Mouse (Mus musculus): ENCODE data around the gene Ndufa13. TPM values are rescaled to one million over a fixed set of nuclear protein-coding genes. Genes with fewer than 3 reads are reported as not detected.

Gene Ndufa13
- polyA plus RNA-seq, 1 experiment from 2014 or later, result 309 TPM

GRCm38 (mm10) chr8:69877992-69878391 lies 24.4 kb downstream of the Ndufa13 start:
- Histone ChIP-seq H3K4me2 (no peak overlapping the region), H3K36me3 (no peaks in the 10 kb centered on the region), H3K4me3 (no peak overlapping the region), H3K9ac (no peak overlapping the region), H3K27ac (ENCODE audit: poor library complexity, severe bottlenecking) (no peak overlapping the region), H3K4me1 (replicated peaks) (peaks cover 18% of the 10 kb centered on the region), H3K9me3 (replicated peaks) (peaks cover 9% of the 10 kb centered on the region), H3K27me3 (replicated peaks) (peaks cover 70% of the 10 kb centered on the region)
- WGBS, result 68% methylated on average over 3 of the region's 3 CpGs
- ATAC-seq (ENCODE audit: insufficient number of reproducible peaks, low FRiP score), result no peak

- H3K4me1 ChIP-seq (replicated peaks), result peaks cover 18% of the 10 kb centered on the region
- no peak overlapping the region for H3K27ac ChIP-seq (ENCODE audit: poor library complexity, severe bottlenecking)
- H3K4me3 ChIP-seq, result no peak overlapping the region
- H3K36me3 ChIP-seq, result no peaks in the 10 kb centered on the region
- H3K9ac ChIP-seq, result no peak overlapping the region
- no peak for ATAC-seq (ENCODE audit: insufficient number of reproducible peaks, low FRiP score)
- WGBS, result 78% methylated on average over 4 of the region's 4 CpGs
- peaks cover 64% of the 10 kb centered on the region for H3K27me3 ChIP-seq (replicated peaks)
- H3K9me3 ChIP-seq (replicated peaks), result peaks cover 9% of the 10 kb centered on the region
- no peak overlapping the region for H3K4me2 ChIP-seq
Observed at GRCm38 (mm10) chr8:69877396-69877795, 25.0 kb downstream of the Ndufa13 start.

- H3K4me2 ChIP-seq, result no peak overlapping the region
- 71% methylated on average over 10 of the region's 10 CpGs for WGBS
- H3K9ac ChIP-seq, result no peak overlapping the region
- no peaks in the 10 kb centered on the region for H3K36me3 ChIP-seq
- H3K27me3 ChIP-seq (replicated peaks), result peaks cover 59% of the 10 kb centered on the region
- H3K27ac ChIP-seq (ENCODE audit: poor library complexity, severe bottlenecking), result no peak overlapping the region
- ATAC-seq (ENCODE audit: insufficient number of reproducible peaks, low FRiP score), result no peak
- no peak overlapping the region for H3K4me3 ChIP-seq
- peaks cover 8% of the 10 kb centered on the region for H3K9me3 ChIP-seq (replicated peaks)
- H3K4me1 ChIP-seq (replicated peaks), result peaks cover 16% of the 10 kb centered on the region
Observed at GRCm38 (mm10) chr8:69876967-69877366, 25.4 kb downstream of the Ndufa13 start.

- 43% methylated on average over 10 of the region's 10 CpGs for WGBS
- Histone ChIP-seq H3K4me3 (no peak overlapping the region), H3K4me1 (replicated peaks) (peaks cover 8% of the 10 kb centered on the region), H3K9ac (no peak overlapping the region), H3K36me3 (no peaks in the 10 kb centered on the region), H3K27me3 (replicated peaks) (peaks cover 56% of the 10 kb centered on the region), H3K27ac (ENCODE audit: poor library complexity, severe bottlenecking) (no peak overlapping the region), H3K4me2 (no peak overlapping the region), H3K9me3 (replicated peaks) (no peaks in the 10 kb centered on the region)
- no peak for ATAC-seq (ENCODE audit: insufficient number of reproducible peaks, low FRiP score)
Observed at GRCm38 (mm10) chr8:69876097-69876496, 26.3 kb downstream of the Ndufa13 start.

GRCm38 (mm10) chr8:69874654-69875053 lies 27.7 kb downstream of the Ndufa13 start:
- no peak for ATAC-seq (ENCODE audit: insufficient number of reproducible peaks, low FRiP score)
- Histone ChIP-seq H3K9me3 (replicated peaks) (no peaks in the 10 kb centered on the region), H3K9ac (no peak overlapping the region), H3K27ac (ENCODE audit: poor library complexity, severe bottlenecking) (no peak overlapping the region), H3K4me3 (no peak overlapping the region), H3K4me1 (replicated peaks) (peaks cover 6% of the 10 kb centered on the region; the same call in 1 of the 2 replicates), H3K36me3 (no peaks in the 10 kb centered on the region), H3K4me2 (no peak overlapping the region), H3K27me3 (replicated peaks) (peaks cover 45% of the 10 kb centered on the region)
- WGBS, result 70% methylated on average over 13 of the region's 13 CpGs

- Histone ChIP-seq H3K4me1 (replicated peaks) (peaks cover 6% of the 10 kb centered on the region; the same call in 1 of the 2 replicates), H3K9ac (no peak overlapping the region), H3K27ac (ENCODE audit: poor library complexity, severe bottlenecking) (no peak overlapping the region), H3K36me3 (no peaks in the 10 kb centered on the region), H3K4me3 (no peak overlapping the region), H3K4me2 (no peak overlapping the region), H3K27me3 (replicated peaks) (peaks cover 40% of the 10 kb centered on the region), H3K9me3 (replicated peaks) (no peaks in the 10 kb centered on the region)
- WGBS, result 12% methylated on average over 9 of the region's 9 CpGs
- no peak for ATAC-seq (ENCODE audit: insufficient number of reproducible peaks, low FRiP score)
Observed at GRCm38 (mm10) chr8:69874155-69874554, 28.2 kb downstream of the Ndufa13 start.

GRCm38 (mm10) chr8:69870907-69871306 lies 31.5 kb downstream of the Ndufa13 start:
- no peak overlapping the region for H3K27ac ChIP-seq (ENCODE audit: poor library complexity, severe bottlenecking)
- no peaks in the 10 kb centered on the region for H3K36me3 ChIP-seq
- H3K4me2 ChIP-seq, result no peak overlapping the region
- peaks cover 22% of the 10 kb centered on the region for H3K27me3 ChIP-seq (replicated peaks)
- no peak overlapping the region for H3K4me3 ChIP-seq
- H3K4me1 ChIP-seq (replicated peaks), result peaks cover 6% of the 10 kb centered on the region; the same call in 1 of the 2 replicates
- H3K9me3 ChIP-seq (replicated peaks), result no peaks in the 10 kb centered on the region
- H3K9ac ChIP-seq, result no peak overlapping the region
- WGBS, result 76% methylated on average over 6 of the region's 6 CpGs
- no peak for ATAC-seq (ENCODE audit: insufficient number of reproducible peaks, low FRiP score)

GRCm38 (mm10) chr8:69870003-69870765 lies 32.2 kb downstream of the Ndufa13 start:
- Histone ChIP-seq H3K27ac (ENCODE audit: poor library complexity, severe bottlenecking) (no peak overlapping the region), H3K36me3 (no peaks in the 10 kb centered on the region), H3K4me2 (no peak overlapping the region), H3K9ac (no peak overlapping the region), H3K9me3 (replicated peaks) (no peaks in the 10 kb centered on the region), H3K27me3 (replicated peaks) (peaks cover 22% of the 10 kb centered on the region), H3K4me3 (no peak overlapping the region), H3K4me1 (replicated peaks) (peaks cover 6% of the 10 kb centered on the region; the same call in 1 of the 2 replicates)
- 79% methylated on average over 11 of the region's 11 CpGs for WGBS
- ATAC-seq (ENCODE audit: insufficient number of reproducible peaks, low FRiP score), result no peak

- Histone ChIP-seq H3K4me2 (no peak overlapping the region), H3K9ac (peak overlapping the region; percentile 9; the same call in 1 of the 2 replicates), H3K27me3 (replicated peaks) (peaks cover 14% of the 10 kb centered on the region), H3K4me1 (replicated peaks) (no peaks in the 10 kb centered on the region), H3K36me3 (no peaks in the 10 kb centered on the region), H3K27ac (ENCODE audit: poor library complexity, severe bottlenecking) (no peak overlapping the region), H3K4me3 (no peak overlapping the region), H3K9me3 (replicated peaks) (no peaks in the 10 kb centered on the region)
- no peak for ATAC-seq (ENCODE audit: insufficient number of reproducible peaks, low FRiP score)
- WGBS, result 60% methylated on average over 5 of the region's 5 CpGs
Observed at GRCm38 (mm10) chr8:69867696-69868326, 34.5 kb downstream of the Ndufa13 start.

- H3K4me1 ChIP-seq (replicated peaks), result no peaks in the 10 kb centered on the region
- no peak overlapping the region for H3K9ac ChIP-seq
- no peak overlapping the region for H3K4me3 ChIP-seq
- no peak overlapping the region for H3K27ac ChIP-seq (ENCODE audit: poor library complexity, severe bottlenecking)
- 54% methylated on average over 5 of the region's 5 CpGs for WGBS
- no peaks in the 10 kb centered on the region for H3K36me3 ChIP-seq
- H3K4me2 ChIP-seq, result no peak overlapping the region
- ATAC-seq (ENCODE audit: insufficient number of reproducible peaks, low FRiP score), result no peak
- H3K27me3 ChIP-seq (replicated peaks), result 0 out of 2 replicates have a peak, but pooled peaks cover 5% of the 10 kb centered on the region
- H3K9me3 ChIP-seq (replicated peaks), result 0 out of 2 replicates have a peak, but pooled peaks cover 3% of the 10 kb centered on the region
Observed at GRCm38 (mm10) chr8:69864180-69864579, 38.2 kb downstream of the Ndufa13 start.

GRCm38 (mm10) chr8:69863387-69864020 lies 38.9 kb downstream of the Ndufa13 start:
- Histone ChIP-seq H3K4me3 (no peak overlapping the region), H3K4me2 (no peak overlapping the region), H3K4me1 (replicated peaks) (no peaks in the 10 kb centered on the region), H3K9ac (no peak overlapping the region), H3K27ac (ENCODE audit: poor library complexity, severe bottlenecking) (no peak overlapping the region), H3K9me3 (replicated peaks) (0 out of 2 replicates have a peak, but pooled peaks cover 3% of the 10 kb centered on the region), H3K27me3 (replicated peaks) (0 out of 2 replicates have a peak, but pooled peaks cover 5% of the 10 kb centered on the region), H3K36me3 (no peaks in the 10 kb centered on the region)
- ATAC-seq (ENCODE audit: insufficient number of reproducible peaks, low FRiP score), result no peak
- WGBS, result 73% methylated on average over 5 of the region's 5 CpGs
